Mouse (Mus musculus) left cerebral cortex, adult 6 months (tissue): ENCODE data around the gene Kcnrg. TPM values are rescaled to one million over a fixed set of nuclear protein-coding genes. Genes with fewer than 3 reads are reported as not detected.

ENCODE experiments used
- long read RNA-seq, 2 experiments: library from polyadenylated mRNA; unstranded; transcript quantifications; one replicate each; pipeline ENCODE4 v2.0.0; 2019 to 2020
- polyA plus RNA-seq: library from polyadenylated mRNA; unstranded; fragments of <200 nt; fragmentation: Nextera tagmentation; gene quantifications from 2 replicates; pipeline ENCODE4 v1.2.3, GENCODE M21; 2021

Gene Kcnrg
- polyA plus RNA-seq: 0.25 and 0.33 TPM in 2 replicates
- long read RNA-seq, experiment 1: 0 reads
- long read RNA-seq, experiment 2, partial matches to known transcripts: 1 of 2 reads
- long read RNA-seq, experiment 2, other reads (novel, unspliced or antisense): 1 of 2 reads

GRCm38 (mm10) chr14:61607157-61607556 is at the start of gene Kcnrg:
Gene Kcnrg, plus strand, starts transcription at chr14:61607457.

GRCm38 (mm10) chr14:61597968-61598367 is 9.3 kb upstream of the Kcnrg start, which contains the start of gene Trim13:
Gene Trim13, plus strand, starts transcription at chr14:61598247.

Other genes with a start within 250 kb of the Kcnrg start
- gene Ebpl, start 247.0 kb upstream of the Kcnrg start, polyA plus RNA-seq: 8.1 and 10.5 TPM in 2 replicates
- 28.5 and 35.5 TPM in 2 replicates for gene Kpna3, start 167.6 kb upstream of the Kcnrg start, polyA plus RNA-seq
- gene Spryd7, start 50.6 kb upstream of the Kcnrg start, polyA plus RNA-seq: 74.7 and 94.3 TPM in 2 replicates
- 11.3 and 12.0 TPM in 2 replicates for gene Trim13, start 9.2 kb upstream of the Kcnrg start, polyA plus RNA-seq